Mouse (Mus musculus) heart, adult 2 months (tissue): ENCODE measurements around the gene Gm20521.

Experiments
- CTCF ChIP-seq: fragments of 200-600 bp; IDR thresholded peaks from 2 replicates; pipeline ENCODE4 v1.8.1; 2022; ENCODE audit warnings: antibody characterized with exemption, mild to moderate bottlenecking, moderate library complexity
- EP300 ChIP-seq: fragments of 200-500 bp; IDR thresholded peaks from 2 replicates; pipeline ENCODE4 v1.6.1; 2011; ENCODE audit warnings: low read depth, low read length, control low read depth; ENCODE audit not compliant: insufficient read depth
- POLR2A ChIP-seq: fragments of 200-500 bp; IDR thresholded peaks from 2 replicates; pipeline ENCODE4 v1.6.1; 2011; ENCODE audit warnings: mild to moderate bottlenecking, low read depth, low read length, control low read depth; ENCODE audit not compliant: insufficient read depth

DNA sequence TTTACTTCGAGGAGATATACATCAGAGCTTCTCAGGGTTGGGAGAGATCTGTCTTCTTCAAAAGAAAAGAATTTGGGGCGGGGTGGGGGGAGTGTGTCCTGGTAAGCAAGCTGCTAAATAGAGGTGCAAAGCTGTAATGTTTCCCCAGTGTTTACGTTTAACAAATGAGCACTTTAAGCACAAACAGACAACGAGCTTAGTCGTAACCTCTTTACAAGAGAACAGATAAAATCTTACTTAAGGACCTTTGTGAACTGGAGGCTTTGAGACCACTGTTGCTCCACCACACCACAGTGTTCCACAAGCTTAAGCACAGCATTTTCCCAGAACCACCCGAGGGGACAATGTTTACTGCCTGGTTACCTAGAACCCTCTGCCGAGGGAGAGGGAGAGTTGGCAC lies 44.1 kb downstream of the Gm20521 start:
- TF ChIP-seq POLR2A (no peak), EP300 (no peak), CTCF (no peak)
